Comparison of ENCODE assay signal across 7 mouse cellular contexts in the genomic region with DNA sequence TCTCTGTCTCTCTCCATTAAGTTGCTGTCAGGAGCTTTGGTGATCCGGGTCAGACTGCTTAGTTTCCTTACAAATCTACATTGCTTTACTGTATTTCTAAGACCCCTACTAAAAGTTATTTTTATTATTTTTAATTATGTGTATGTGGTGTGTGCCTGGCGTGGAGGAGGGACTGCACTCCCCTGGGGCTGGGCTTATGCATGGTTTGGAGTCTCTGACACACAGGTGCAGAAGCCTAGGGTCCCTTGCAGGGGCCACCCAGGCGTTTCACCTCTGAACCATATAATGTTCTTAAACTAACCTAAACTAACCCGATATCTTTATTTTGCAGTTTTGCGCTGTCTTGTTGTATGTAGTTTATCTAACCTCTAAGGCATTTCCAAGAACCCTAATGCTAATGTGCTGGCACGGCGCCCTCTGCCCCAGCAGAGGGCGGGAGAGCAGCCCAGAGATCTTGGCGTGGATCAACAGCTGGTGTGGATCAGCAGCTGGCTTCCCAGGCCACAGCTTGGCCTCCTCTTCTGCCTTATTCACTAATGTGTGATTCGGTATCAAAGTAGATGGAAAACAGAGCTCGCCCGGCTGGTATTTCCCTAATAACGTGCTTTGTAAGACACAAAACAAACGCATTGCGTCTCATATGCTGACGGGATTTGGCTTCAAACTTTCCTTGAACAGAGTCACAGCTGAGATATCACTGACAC.
DNase-seq lines count a peak whose midpoint lies in the region; ATAC-seq and TF ChIP-seq lines count a peak whose summit lies in the region.

No protein-coding gene starts in this region.

- peaks cover 21% of the 10 kb centered on the region; the same call in 1 of the 2 replicates for H3K4me1 ChIP-seq in heart, postnatal 0 days (ENCODE audit: control insufficient read depth, insufficient read depth)
- peaks cover 29% of the 10 kb centered on the region for H3K4me1 ChIP-seq in limb, embryonic 13.5 days
- H3K4me1 ChIP-seq in midbrain, embryonic 10.5 days, result no peaks in the 10 kb centered on the region

- TF ChIP-seq EP300 in heart, postnatal 0 days (IDR thresholded peaks at IDR 0.05; ENCODE audit: low read depth), result no peak

- H3K27ac ChIP-seq in heart, postnatal 0 days (ENCODE audit: low read depth), result no peak overlapping the region
- H3K27ac ChIP-seq in limb, embryonic 13.5 days, result no peak overlapping the region
- H3K27ac ChIP-seq in midbrain, embryonic 10.5 days (replicated peaks), result no peak overlapping the region

- 0 out of 2 replicates have a peak, but pooled peaks have one; percentile 12 for ATAC-seq in heart, postnatal 0 days (ENCODE audit: insufficient read depth, low read depth)
- ATAC-seq in limb, embryonic 13.5 days (ENCODE audit: low FRiP score, low read depth), result peak; percentile 52
- ATAC-seq in megakaryocyte-erythroid progenitor cell, adult 5-6 weeks (replicated peaks; ENCODE audit: low FRiP score, low TSS enrichment, poor library complexity, severe bottlenecking), result no peak

- no peak overlapping the region for H3K4me2 ChIP-seq in heart, postnatal 0 days (ENCODE audit: low read depth, low read length)
- no peak overlapping the region for H3K4me2 ChIP-seq in limb, embryonic 13.5 days (replicated peaks)

- TF ChIP-seq CTCF in heart, postnatal 0 days (IDR thresholded peaks at IDR 0.05; ENCODE audit: low read depth), result no peak

- no peaks in the 10 kb centered on the region for H3K27me3 ChIP-seq in heart, postnatal 0 days (ENCODE audit: control insufficient read depth, insufficient read depth, low read length)
- no peaks in the 10 kb centered on the region for H3K27me3 ChIP-seq in limb, embryonic 13.5 days
- no peaks in the 10 kb centered on the region for H3K27me3 ChIP-seq in midbrain, embryonic 10.5 days (ENCODE audit: low read depth, poor library complexity, severe bottlenecking)

- H3K9me3 ChIP-seq in heart, postnatal 0 days (replicated peaks; ENCODE audit: control insufficient read depth, low read length), result no peaks in the 10 kb centered on the region
- H3K9me3 ChIP-seq in limb, embryonic 13.5 days, result no peaks in the 10 kb centered on the region
- H3K9me3 ChIP-seq in midbrain, embryonic 10.5 days (replicated peaks), result no peaks in the 10 kb centered on the region

- 54% methylated on average over 16 of the region's 16 CpGs for WGBS in heart, postnatal 0 days
- WGBS in limb, embryonic 13.5 days, result 47% methylated on average over 16 of the region's 16 CpGs
- 82% methylated on average over 16 of the region's 16 CpGs for WGBS in midbrain, embryonic 10.5 days

- H3K4me3 ChIP-seq in heart, postnatal 0 days (ENCODE audit: low read depth, low read length), result no peak overlapping the region
- H3K4me3 ChIP-seq in limb, embryonic 13.5 days, result no peak overlapping the region
- H3K4me3 ChIP-seq in midbrain, embryonic 10.5 days, result no peak overlapping the region

- DNase-seq in ZHBTc4 (ENCODE audit: low read depth, low spot score), result peak; percentile 27
- peak; percentile 27 to 57 for DNase-seq in adrenal gland, postnatal 36 days
- peak; percentile 39 for DNase-seq in heart, postnatal 0 days (ENCODE audit: low spot score)
- DNase-seq in thymus, postnatal 10 days (ENCODE audit: low spot score in 2 of 2), result no peak
- DNase-seq in midbrain, embryonic 10.5 days (ENCODE audit: low spot score), result no peak

- H3K36me3 ChIP-seq in heart, postnatal 0 days (replicated peaks; ENCODE audit: control insufficient read depth, insufficient read depth, low read length), result no peaks in the 10 kb centered on the region
- no peaks in the 10 kb centered on the region for H3K36me3 ChIP-seq in limb, embryonic 13.5 days
- H3K36me3 ChIP-seq in midbrain, embryonic 10.5 days, result no peaks in the 10 kb centered on the region

- no peak overlapping the region for H3K9ac ChIP-seq in heart, postnatal 0 days (replicated peaks; ENCODE audit: low read depth, low read length)
- H3K9ac ChIP-seq in limb, embryonic 13.5 days, result no peak overlapping the region

Comparison
In these comparisons a context has a peak if more than half of its experiments do, and no peak if none do; other contexts are left out.
1. DNase-seq: peak in ZHBTc4 (single experiment), adrenal gland, postnatal 36 days (2 of 2) and heart, postnatal 0 days (single experiment); none in thymus, postnatal 10 days (0 of 2) and midbrain, embryonic 10.5 days (single experiment).